Mouse (Mus musculus) brown adipose tissue, adult 24 weeks (tissue): ENCODE data around the gene Furin. TPM values are rescaled to one million over a fixed set of nuclear protein-coding genes. Genes with fewer than 3 reads are reported as not detected.
A peak's percentile ranks its signal among the peaks of the same experiment; 100 is the strongest.

Experiments used
- H3K27ac ChIP-seq: fragments of 200-500 bp; replicated peaks from 2 replicates; pipeline ENCODE4 v1.5.1; 2012; ENCODE audit warnings: low read depth, mild to moderate bottlenecking, low read length
- H3K4me1 ChIP-seq: fragments of 200-500 bp; 2 replicates; pipeline ENCODE4 v1.6.1; 2012; ENCODE audit warnings: low read length, mixed read lengths; ENCODE audit not compliant: control insufficient read depth, insufficient read depth, insufficient read length
- H3K4me3 ChIP-seq: fragments of 200-500 bp; 2 replicates; pipeline ENCODE4 v1.5.1; 2012; ENCODE audit warnings: low read depth, mild to moderate bottlenecking, low read length, moderate library complexity; ENCODE audit not compliant: insufficient read depth
- polyA plus RNA-seq: library from polyadenylated mRNA; stranded (reverse); fragments of >200 nt; gene quantifications from 2 replicates; pipeline ENCODE4 v1.2.4, GENCODE M21; 2012; ENCODE audit not compliant: missing spikeins, insufficient read depth, insufficient read length

Furin gene
- polyA plus RNA-seq = 46.7 and 50.2 TPM in 2 replicates

DNA sequence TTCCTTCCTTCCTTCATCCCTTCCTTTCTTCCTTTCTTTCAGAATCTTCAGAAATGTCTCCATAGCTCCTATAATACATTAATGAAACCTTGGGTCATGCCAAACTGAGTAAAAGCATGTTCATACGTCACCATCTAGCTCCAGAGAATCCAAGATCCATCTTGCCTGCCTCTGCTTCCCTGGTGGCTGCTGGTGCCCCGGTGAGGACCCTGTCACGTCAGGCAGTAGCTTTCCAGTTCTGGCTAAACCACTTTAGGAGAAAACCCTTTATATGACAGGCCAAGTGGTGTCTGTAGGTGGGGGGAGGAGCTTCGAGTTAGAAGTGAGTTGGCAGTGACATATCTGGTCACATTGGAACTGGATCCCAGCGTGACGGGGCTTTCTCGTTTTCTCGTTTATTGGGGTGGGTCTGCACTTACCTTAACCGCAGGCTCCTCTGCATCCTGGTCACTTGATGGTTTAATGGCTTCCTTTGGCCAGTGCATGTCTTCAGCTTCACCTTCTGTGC lies at the start of gene Furin:
Gene Furin, minus strand, starts transcription at position 249 of the 508 bp plus-strand sequence.
- peaks cover 15% of the 10 kb centered on the region for H3K4me1 ChIP-seq
- no peak within 1 kb of the TSS for H3K4me3 ChIP-seq
- peak within 1 kb of the TSS; percentile 95 for H3K27ac ChIP-seq

DNA sequence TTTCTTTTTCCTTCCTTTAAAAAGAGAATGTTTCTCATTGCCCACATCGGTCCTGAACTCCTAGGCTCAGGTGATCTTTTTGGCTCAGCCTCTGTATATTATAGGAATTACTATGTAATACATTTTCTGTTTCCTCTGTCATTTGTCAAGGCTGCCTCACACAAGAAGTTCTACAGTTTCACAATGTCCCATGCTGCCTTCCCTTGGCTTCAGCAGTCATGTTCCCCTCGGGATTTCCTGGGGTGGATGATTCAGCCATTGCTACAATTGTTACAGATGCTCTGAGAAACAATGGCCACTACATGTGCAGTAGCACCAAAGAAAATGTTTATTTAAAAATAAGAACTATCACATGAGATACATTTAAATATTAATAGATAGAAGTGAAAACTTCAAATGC lies 49.5 kb upstream of the Furin start:
- no peak overlapping the region for H3K4me3 ChIP-seq
- no peak overlapping the region for H3K27ac ChIP-seq
- H3K4me1 ChIP-seq = no peaks in the 10 kb centered on the region

DNA sequence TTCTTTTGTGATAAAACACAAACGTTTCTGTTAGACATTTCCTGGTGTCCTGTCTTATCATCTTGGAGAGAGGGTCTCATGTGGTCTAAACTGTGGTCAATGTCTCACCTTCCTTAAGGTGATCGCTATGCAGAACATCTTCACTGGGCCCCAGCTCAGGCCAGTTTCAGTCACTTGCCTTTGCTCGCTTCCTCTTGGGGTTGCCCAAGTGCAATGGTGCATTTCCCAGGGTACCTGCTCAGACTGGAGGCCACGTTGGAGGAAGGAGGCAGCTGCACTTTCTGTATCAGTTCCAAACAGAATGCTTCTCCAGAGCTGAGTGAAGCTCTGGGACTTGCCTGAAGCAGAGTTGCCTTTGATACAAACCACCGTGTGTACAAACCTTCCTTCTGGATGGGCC lies 48.8 kb upstream of the Furin start:
- Histone ChIP-seq H3K4me1 (no peaks in the 10 kb centered on the region), H3K4me3 (no peak overlapping the region), H3K27ac (no peak overlapping the region)

DNA sequence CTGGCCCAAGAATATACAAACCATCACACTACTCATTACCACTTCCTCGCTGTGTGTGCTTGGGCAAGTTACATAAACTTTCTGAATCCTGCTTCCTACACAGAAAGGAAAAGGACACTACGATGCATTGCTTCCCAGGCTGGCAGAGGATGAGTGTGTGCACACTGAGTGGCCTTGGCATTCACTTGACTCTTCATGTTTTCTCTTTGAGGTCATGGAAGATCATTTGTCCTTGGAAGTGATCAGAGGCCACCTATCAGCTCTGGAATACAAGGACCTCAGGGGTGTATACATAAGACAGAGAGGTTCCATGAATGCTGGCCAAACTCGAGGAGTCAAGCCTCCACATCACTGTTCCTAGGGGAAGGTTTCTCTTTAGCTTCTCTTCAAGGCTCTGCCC lies 47.9 kb upstream of the Furin start:
- H3K4me3 ChIP-seq = no peak overlapping the region
- no peaks in the 10 kb centered on the region for H3K4me1 ChIP-seq
- H3K27ac ChIP-seq = no peak overlapping the region

DNA sequence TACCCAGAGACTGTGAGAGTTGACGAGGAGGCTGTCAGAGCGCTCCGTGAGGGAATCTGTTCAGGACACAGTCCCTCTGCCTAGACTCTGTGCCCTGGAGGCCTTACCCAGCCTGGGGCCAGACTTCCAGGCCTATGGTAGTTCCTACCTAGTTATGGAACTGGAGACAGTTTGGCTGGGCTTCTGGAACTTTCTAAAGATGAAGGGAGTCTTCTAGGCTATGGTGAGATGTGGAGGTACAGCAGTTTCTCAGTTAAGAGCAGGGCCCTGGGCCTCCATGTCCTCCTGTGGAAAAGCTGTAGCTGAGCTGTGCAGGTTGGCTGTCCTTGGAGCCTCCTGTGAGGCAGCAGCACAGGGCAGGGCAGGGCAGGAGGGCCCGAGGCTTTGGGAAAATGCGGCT lies 47.0 kb upstream of the Furin start:
- Histone ChIP-seq H3K4me3 (no peak overlapping the region), H3K27ac (no peak overlapping the region), H3K4me1 (no peaks in the 10 kb centered on the region)

DNA sequence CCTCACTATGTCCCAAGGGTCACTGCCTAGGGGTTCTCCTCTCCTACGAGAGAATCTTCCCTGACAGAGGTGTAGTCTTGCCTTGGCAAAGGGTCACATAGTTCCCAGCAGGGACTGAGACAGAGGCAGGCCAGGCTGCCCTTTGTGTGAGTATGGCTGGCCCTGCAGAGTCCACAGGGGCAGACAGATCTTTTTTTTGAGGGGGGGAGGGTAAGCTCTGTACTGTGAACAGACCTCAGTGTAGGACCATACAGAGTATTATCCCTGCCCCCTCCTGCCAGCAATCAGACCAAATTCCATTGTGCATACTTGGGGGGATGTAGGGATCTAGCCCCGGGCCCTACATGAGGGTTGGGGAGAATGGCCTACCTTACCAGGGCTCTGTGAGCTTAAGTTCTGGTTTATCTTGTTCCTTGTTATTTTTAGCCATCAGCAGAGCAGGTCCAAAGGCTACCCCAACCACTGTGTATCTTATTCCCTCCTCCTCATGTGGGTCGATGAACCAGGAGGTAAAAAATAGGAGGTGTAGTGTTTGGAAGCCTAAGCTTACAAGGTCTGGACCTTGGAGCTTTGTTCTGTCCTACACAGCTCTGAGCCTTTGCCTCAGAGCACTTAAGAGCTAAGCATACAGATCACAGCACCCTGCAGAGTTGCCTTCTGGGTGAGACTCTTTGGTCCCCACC lies 46.5 kb upstream of the Furin start:
- Histone ChIP-seq H3K4me3 (no peak overlapping the region), H3K27ac (no peak overlapping the region), H3K4me1 (no peaks in the 10 kb centered on the region)

DNA sequence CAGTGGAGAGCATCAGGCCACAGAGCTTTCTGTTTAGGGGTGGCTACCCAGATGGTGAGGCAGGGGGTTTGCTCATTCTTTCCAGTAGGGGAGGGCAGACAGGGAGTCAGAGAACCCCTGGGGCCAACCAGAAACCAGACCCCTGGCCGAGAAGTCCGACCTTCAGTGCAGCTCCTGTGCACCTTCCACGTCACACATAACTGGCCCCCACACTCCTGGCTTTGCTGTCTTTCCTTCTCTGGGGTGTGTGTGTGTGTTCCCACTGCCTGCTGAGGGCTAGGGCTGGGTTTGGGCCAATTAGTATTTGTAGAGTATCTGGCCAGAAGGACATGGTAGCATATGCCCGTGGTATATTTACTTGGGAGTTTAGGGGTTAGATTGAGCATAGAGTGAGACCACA lies 45.1 kb upstream of the Furin start:
- no peaks in the 10 kb centered on the region for H3K4me1 ChIP-seq
- H3K4me3 ChIP-seq = no peak overlapping the region
- H3K27ac ChIP-seq = no peak overlapping the region

DNA sequence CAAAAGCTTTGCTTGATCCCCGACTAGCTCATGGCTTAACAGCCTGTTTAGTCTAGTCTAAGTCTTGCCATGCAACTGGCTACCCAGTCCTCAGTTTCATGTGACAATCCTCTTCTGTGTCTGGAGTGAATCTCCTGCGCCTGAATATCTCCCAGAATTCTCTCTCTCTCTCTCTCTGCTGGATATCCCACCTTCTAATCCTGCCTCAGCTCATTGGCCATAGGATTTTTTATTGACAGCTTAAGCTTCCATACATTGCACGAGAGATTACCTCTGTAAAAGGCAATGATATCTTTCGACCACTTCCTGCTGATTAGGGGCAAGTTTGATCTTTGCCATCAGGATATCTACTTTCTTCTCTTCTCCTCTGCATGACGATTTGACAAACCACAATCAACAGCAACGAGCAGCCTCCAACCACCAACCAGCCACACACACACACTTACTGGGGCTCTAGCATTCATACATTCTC lies 44.4 kb upstream of the Furin start:
- Histone ChIP-seq H3K27ac (no peak overlapping the region), H3K4me3 (no peak overlapping the region), H3K4me1 (no peaks in the 10 kb centered on the region)

DNA sequence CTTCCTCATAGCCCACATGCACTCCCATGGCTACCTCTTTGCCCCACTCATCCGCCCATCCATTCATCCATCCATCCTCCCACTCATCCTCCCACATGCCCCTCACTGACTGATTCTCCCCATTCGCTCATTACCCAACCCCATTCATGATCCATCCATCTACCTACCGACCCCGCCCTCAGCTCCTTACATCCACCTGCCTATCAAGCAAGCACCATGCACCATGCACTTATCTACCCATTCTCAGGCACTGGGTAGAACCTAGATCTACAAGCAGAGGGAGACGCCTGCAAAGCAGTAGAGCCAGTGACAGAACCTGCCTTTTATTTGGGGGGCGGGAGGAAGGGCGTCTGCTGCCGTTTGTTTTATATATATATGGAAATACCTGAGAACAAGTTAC lies 42.1 kb upstream of the Furin start:
- Histone ChIP-seq H3K27ac (no peak overlapping the region), H3K4me1 (no peaks in the 10 kb centered on the region), H3K4me3 (no peak overlapping the region)

DNA sequence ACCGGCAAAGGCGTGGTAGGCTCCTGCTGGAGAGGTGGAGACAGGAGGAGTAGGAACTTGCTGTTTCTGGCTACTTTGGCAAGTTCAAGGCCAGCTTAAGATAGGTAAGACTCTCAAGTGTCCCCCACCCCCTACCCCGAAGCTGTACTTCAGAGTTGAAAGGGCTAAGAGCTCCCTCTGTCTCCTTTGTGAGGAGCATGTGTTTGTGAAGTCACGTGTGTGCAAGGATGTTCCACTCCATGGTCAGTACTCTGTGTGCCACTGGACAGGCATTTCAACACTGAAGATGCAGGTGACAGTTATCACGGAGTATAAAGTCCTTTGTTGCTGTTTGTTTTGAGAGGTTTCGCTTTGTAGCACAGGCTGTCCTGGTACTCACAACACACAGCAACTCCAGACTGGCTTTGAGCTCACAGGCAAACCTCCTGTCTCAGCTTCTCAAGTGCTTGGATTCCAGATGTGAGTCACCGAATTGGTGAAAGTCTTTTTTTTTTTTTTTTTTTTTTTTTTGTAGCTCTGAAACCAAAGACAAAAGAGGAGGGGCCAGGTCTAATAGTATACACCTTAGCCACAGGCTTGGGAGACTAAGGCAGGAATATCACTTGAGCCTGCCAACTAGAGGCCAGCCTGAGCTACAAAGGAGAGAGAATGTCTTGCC lies 41.1 kb upstream of the Furin start:
- Histone ChIP-seq H3K4me1 (no peaks in the 10 kb centered on the region), H3K4me3 (no peak overlapping the region), H3K27ac (no peak overlapping the region)

DNA sequence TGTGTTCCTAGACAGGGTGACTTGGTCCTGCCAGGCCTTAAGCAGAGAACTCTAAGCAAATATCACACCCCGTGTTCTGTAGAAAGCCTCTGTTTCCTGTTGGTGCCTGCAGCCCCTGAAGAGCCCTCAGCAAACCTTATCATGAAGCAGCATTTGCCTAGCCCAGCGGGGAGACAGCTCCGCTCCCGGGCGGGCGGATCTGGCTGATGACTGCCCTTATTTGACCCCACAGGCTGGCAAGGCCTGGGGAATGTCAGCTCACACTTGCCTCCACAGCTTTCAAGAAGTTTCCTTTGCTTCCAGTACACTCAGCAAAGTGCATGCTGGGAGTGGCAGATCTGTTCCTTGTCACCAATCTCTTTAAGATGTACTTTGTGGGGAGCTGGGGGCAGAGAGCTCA lies 40.3 kb upstream of the Furin start:
- H3K4me1 ChIP-seq = no peaks in the 10 kb centered on the region
- H3K4me3 ChIP-seq = no peak overlapping the region
- no peak overlapping the region for H3K27ac ChIP-seq

DNA sequence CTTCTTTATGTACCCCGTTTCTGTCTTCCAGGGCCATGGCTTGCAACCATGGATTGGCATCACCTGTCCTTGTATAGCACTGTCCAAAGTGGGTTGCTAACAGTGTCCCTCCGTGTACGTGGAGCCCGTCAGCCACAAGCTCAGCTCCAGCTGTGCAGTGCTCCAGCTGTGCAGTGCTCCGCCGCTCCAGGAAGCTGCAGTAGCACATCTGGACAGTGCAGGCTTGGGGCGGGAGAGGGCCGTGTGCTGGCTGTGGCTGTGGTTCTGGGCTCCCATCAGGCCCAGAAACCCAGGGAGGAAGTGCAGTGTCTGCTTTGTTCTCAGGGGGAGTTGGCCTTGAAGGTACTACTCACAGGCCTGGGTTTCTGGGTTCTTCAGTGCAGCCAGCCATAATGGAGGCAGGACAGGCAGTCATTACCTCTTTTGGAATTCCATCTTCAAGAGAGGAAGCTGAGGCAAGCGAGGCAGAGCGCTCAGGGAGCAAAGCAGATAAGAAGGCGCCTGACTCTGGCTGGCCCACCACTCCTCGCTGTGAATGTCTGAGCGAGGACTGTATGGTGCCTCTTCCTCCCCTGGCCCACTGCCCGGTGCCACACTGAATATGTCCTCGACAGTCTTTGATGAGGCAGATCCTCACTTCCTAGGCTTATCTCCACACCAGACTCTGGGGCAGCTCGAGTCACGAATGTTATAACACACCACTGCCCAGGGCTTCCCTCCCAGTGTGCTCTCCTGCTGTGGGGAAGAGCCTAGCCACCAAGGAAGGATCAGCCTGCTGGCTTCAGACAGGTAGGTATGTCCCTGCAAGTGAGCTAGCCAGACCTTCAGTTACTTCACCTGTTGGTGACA lies 39.4 kb upstream of the Furin start:
- Histone ChIP-seq H3K4me3 (no peak overlapping the region), H3K27ac (no peak overlapping the region), H3K4me1 (no peaks in the 10 kb centered on the region)

DNA sequence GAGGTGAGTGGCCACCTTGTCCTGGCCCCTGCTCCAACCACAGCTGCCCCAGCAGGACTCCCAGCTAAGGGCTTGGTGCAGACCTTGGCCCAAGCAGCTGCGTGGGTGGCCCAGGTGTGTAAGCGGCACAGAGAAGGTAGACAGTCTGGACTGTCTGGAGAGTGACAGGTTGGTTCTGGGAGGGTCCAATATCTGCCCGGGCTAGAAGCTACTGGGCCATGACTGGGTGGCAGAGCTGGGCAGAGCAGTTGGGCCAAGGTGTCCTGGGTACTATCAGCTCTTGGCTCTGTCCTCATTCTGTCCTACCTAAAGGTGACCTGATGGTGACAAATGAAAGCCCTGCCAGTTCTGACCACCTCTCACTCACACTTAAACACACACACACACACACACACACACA lies 37.9 kb upstream of the Furin start:
- no peaks in the 10 kb centered on the region for H3K4me1 ChIP-seq

DNA sequence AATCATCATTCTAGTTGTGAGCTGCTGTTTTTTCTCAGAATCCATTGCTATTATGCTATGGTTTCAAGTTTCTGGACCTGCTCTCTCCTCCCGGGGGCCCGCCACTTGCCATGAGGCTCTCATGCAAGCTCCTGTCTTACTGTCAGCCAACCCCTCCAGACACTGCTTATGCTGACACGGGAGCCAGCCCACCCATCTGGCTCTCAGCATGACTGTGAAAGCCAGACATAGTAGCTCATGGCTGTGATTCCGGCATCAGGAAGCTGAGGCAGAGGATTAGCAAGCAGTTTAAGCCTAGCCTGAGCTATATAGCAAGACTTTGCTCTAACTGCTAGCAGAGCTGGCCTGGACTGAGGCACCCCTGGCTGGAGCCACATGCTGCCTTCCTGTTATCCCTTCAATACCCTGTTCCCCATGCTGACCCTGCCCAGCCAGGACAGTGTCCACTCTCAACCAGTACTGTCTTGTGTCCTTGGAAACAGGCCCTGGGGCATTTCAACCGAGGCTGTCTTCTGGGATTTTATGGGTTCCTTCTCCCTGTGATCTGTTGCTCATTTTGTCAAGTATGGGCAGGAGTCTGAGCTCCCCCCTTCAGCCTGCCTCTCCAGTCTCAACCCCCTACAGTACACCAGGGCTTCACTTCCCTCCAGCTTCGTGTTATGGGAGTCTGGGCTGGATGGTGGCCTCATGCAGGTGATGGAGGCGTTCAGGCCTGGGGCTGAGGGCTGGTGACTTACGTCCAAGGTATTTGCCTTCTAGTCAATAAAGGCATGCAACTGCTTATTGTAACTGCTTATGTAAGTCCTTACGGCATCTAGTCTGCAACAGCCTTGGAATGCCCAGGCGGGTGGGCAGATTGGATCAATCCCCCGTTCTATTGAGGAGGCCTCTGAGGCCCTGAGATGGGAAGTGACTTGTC lies 37.0 kb upstream of the Furin start:
- Histone ChIP-seq H3K27ac (no peak overlapping the region), H3K4me1 (no peaks in the 10 kb centered on the region), H3K4me3 (no peak overlapping the region)

More for the DNA sequence above, 37.9 kb upstream of the Furin start:
- no peak overlapping the region for H3K27ac ChIP-seq
- no peak overlapping the region for H3K4me3 ChIP-seq
